Mouse (Mus musculus) small intestine, adult 2 months (tissue): ENCODE measurements around the gene Chsy1.

Experiments
- CTCF ChIP-seq: fragments of 200-500 bp; IDR thresholded peaks from 2 replicates; pipeline ENCODE4 v1.5.1; 2012; ENCODE audit warnings: low read depth, mild to moderate bottlenecking, control low read depth, inconsistent platforms, low read length, moderate library complexity, mixed read lengths; ENCODE audit not compliant: insufficient replicate concordance, insufficient read length; ENCODE audit errors: extremely low read depth
- POLR2A ChIP-seq: fragments of 200-500 bp; IDR thresholded peaks from 2 replicates; pipeline ENCODE4 v1.6.1; 2012; ENCODE audit warnings: low read depth, mild to moderate bottlenecking, control low read depth, inconsistent platforms, low read length, moderate library complexity

- TF ChIP-seq CTCF (no peak), POLR2A (no peak)
Measured at GRCm38 (mm10) chr7:66144543-66144942, 35.2 kb downstream of the Chsy1 start.
